Mouse (Mus musculus) intestine, postnatal 0 days (tissue): ENCODE results near the gene Esrra. TPM values are rescaled to one million over a fixed set of nuclear protein-coding genes. Genes with fewer than 3 reads are reported as not detected.

Source experiments
- ATAC-seq: fragments of 200-750 bp; cut with Nextera tagmentation; 2 replicates; pipeline ENCODE4 v1.8.0; 2017; ENCODE audit warnings: mild to moderate bottlenecking, moderate TSS enrichment, moderate library complexity
- H3K27ac ChIP-seq: fragments of 300-500 bp; sonication (generic); 2 replicates; pipeline ENCODE4 v1.5.1; 2014; ENCODE audit warnings: mild to moderate bottlenecking, low read depth, low read length, moderate library complexity
- H3K27me3 ChIP-seq: fragments of 300-500 bp; sonication (generic); replicated peaks from 2 replicates; pipeline ENCODE4 v1.6.1; 2014; ENCODE audit warnings: low read length, mixed read lengths; ENCODE audit not compliant: control insufficient read depth, insufficient read depth
- H3K36me3 ChIP-seq: fragments of 300-500 bp; sonication (generic); 2 replicates; pipeline ENCODE4 v1.6.1; 2014; ENCODE audit warnings: mild to moderate bottlenecking, moderate library complexity; ENCODE audit not compliant: control insufficient read depth, insufficient read depth
- H3K4me1 ChIP-seq: fragments of 300-500 bp; sonication (generic); replicated peaks from 2 replicates; pipeline ENCODE4 v1.6.1; 2014; ENCODE audit warnings: antibody characterized with exemption, low read length, mixed read lengths; ENCODE audit not compliant: control insufficient read depth, insufficient read depth
- H3K4me2 ChIP-seq: fragments of 300-500 bp; sonication (generic); replicated peaks from 2 replicates; pipeline ENCODE4 v1.6.1; 2014; ENCODE audit warnings: low read depth, mild to moderate bottlenecking, moderate library complexity
- H3K4me3 ChIP-seq: fragments of 300-500 bp; sonication (generic); 2 replicates; pipeline ENCODE4 v1.5.1; 2014; ENCODE audit warnings: low read depth, low read length
- H3K9ac ChIP-seq: fragments of 300-500 bp; sonication (generic); 2 replicates; pipeline ENCODE4 v1.6.1; 2014; ENCODE audit warnings: mild to moderate bottlenecking, low read depth, low read length
- H3K9me3 ChIP-seq: fragments of 300-500 bp; sonication (generic); 2 replicates; pipeline ENCODE4 v1.6.1; 2016; ENCODE audit warnings: mixed run types; ENCODE audit not compliant: control insufficient read depth
- CTCF ChIP-seq: sonication (generic); IDR thresholded peaks from 2 replicates; pipeline ENCODE4 v1.5.1; 2016; ENCODE audit warnings: low read depth, mild to moderate bottlenecking, control low read depth, antibody characterized with exemption, moderate library complexity
- WGBS: fragments of 180-500 bp; shearing (Covaris S2); extraction: QIAGEN DNeasy Blood & Tissue Kit; methylation state at CpG from one replicate; pipeline ENCODE4 v1.1.7; 2014; 5-methylcytosine and 5-hydroxymethylcytosine counted together
- polyA plus RNA-seq: library from polyadenylated mRNA; unstranded; fragments of >200 nt; fragmentation: Nextera tagmentation; extraction: Ambion mirVana; gene quantifications from 2 replicates; pipeline ENCODE4 v1.2.1, GENCODE M21; 2015

Gene Esrra
- polyA plus RNA-seq, 1 experiment from 2014 or later, result 63.6 TPM

GRCm38 (mm10) chr19:6937541-6938465 is 16.2 kb upstream of the Esrra start:
- peaks cover 33% of the 10 kb centered on the region for H3K27me3 ChIP-seq
- H3K9ac ChIP-seq, result no peak overlapping the region
- no peak overlapping the region for H3K4me2 ChIP-seq
- no peak overlapping the region for H3K27ac ChIP-seq
- H3K9me3 ChIP-seq, result no peaks in the 10 kb centered on the region
- WGBS, result 82% methylated on average over 16 of the region's 16 CpGs
- no peak overlapping the region for H3K4me3 ChIP-seq
- no peaks in the 10 kb centered on the region; the same call in 1 of the 2 replicates for H3K36me3 ChIP-seq
- peaks cover 6% of the 10 kb centered on the region for H3K4me1 ChIP-seq
- ATAC-seq, result no peak
- no peak for TF ChIP-seq CTCF

GRCm38 (mm10) chr19:6936299-6936698 is 14.7 kb upstream of the Esrra start:
- Histone ChIP-seq H3K27ac (no peak overlapping the region), H3K4me3 (no peak overlapping the region), H3K4me2 (no peak overlapping the region), H3K27me3 (peaks cover 45% of the 10 kb centered on the region), H3K9me3 (no peaks in the 10 kb centered on the region), H3K36me3 (no peaks in the 10 kb centered on the region), H3K4me1 (peaks cover 6% of the 10 kb centered on the region), H3K9ac (no peak overlapping the region)
- WGBS, result 26% methylated on average over 3 of the region's 3 CpGs
- ATAC-seq, result no peak
- peak; percentile 65 for TF ChIP-seq CTCF

GRCm38 (mm10) chr19:6934195-6934977 is 12.8 kb upstream of the Esrra start, which contains the start of gene Kcnk4:
Gene Kcnk4, minus strand, starts transcription at chr19:6934515.
- H3K27ac ChIP-seq, result no peak within 1 kb of the TSS
- peak within 1 kb of the TSS; percentile 74 for H3K4me2 ChIP-seq
- H3K9ac ChIP-seq, result 0 out of 2 replicates have a peak within 1 kb of the TSS, but pooled peaks have one; percentile 26
- H3K27me3 ChIP-seq, result peaks cover 49% of the 10 kb centered on the region
- H3K9me3 ChIP-seq, result no peaks in the 10 kb centered on the region
- H3K36me3 ChIP-seq, result no peaks in the 10 kb centered on the region
- H3K4me3 ChIP-seq, result peak within 1 kb of the TSS; percentile 42
- H3K4me1 ChIP-seq, result peaks cover 6% of the 10 kb centered on the region
- WGBS, result 12% methylated on average over 23 of the region's 23 CpGs
- ATAC-seq, result no peak
- TF ChIP-seq CTCF, result no peak

GRCm38 (mm10) chr19:6933436-6934194 is 12.0 kb upstream of the Esrra start:
- H3K9ac ChIP-seq, result 0 out of 2 replicates have a peak overlapping the region, but pooled peaks have one; percentile 26
- peaks cover 6% of the 10 kb centered on the region for H3K4me1 ChIP-seq
- H3K27ac ChIP-seq, result no peak overlapping the region
- ATAC-seq, result peak; percentile 26; the same call in 1 of the 2 replicates
- H3K27me3 ChIP-seq, result peaks cover 49% of the 10 kb centered on the region
- peak overlapping the region; percentile 42 for H3K4me3 ChIP-seq
- no peaks in the 10 kb centered on the region for H3K36me3 ChIP-seq
- H3K9me3 ChIP-seq, result no peaks in the 10 kb centered on the region
- H3K4me2 ChIP-seq, result peak overlapping the region; percentile 74
- 0 out of 2 replicates have a peak, but pooled peaks have one; percentile 4 for TF ChIP-seq CTCF
- 5% methylated on average over 58 of the region's 58 CpGs for WGBS

DNA sequence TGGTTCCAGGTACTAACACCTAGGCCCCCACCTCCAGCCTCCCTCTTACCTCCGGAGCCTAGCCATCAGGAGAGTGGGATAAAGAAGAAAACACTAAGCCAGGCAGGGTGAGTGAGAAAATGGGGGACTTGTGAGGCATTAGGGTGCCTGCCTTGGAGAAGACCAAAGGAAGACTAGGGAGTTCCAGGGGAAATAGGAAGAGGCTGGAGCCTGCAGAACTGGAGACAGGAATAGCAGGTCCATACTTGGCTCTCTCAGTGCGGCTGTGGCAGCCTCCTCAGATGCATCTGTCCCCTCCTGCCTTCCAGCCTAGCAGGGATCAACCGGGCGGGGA is 11.5 kb upstream of the Esrra start:
- no peak overlapping the region for H3K9ac ChIP-seq
- ATAC-seq, result no peak
- no peak for TF ChIP-seq CTCF
- H3K4me2 ChIP-seq, result peak overlapping the region; percentile 74; the same call in 1 of the 2 replicates
- peaks cover 53% of the 10 kb centered on the region for H3K27me3 ChIP-seq
- no peaks in the 10 kb centered on the region for H3K9me3 ChIP-seq
- H3K4me3 ChIP-seq, result peak overlapping the region; percentile 42; the same call in 1 of the 2 replicates
- WGBS, result 26% methylated on average over 4 of the region's 4 CpGs
- H3K27ac ChIP-seq, result no peak overlapping the region
- H3K36me3 ChIP-seq, result no peaks in the 10 kb centered on the region
- H3K4me1 ChIP-seq, result peaks cover 6% of the 10 kb centered on the region
